Mouse (Mus musculus): Measurements from ENCODE around the gene Ssr3. TPM values are rescaled to one million over a fixed set of nuclear protein-coding genes. Genes with fewer than 3 reads are reported as not detected.
"Not testable (repeated sequence)": the region's sequence is repeated elsewhere in the genome, so short reads cannot be mapped to it uniquely, and the experiment has no call there.

The Ssr3 gene
- total RNA-seq, 1 experiment, result 251 TPM

DNA sequence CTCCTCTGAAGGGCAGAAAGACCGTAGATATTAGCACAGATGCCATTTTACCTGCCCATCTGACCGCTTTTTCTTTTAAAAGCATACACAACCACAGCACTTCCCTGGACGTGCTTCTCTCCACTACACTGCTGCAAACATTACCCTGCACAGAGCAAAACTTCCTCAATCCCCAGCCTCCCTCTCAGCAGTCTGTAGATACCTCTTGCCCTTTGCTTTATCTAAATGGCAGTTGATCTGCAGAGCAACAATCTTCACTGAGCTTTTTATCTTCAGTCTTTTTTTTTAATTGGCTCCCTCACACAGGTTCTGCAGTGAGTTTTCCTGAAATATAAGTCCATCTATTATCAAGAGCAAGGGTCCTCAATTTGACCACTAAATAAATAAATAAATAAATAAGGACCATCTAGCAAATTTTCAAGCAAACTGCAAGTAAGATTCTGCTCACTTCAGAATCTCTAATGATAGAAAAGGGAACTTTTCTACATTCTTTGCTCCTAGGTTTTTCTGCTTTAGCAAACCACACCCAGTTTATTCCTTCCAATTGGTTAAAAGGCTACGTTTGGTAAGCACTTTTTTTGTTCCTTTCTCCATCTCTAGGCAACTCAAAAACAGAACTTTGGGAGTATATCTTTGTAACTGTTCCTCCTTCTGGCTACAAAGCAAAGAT is 4.5 kb upstream of the Ssr3 start:
- Histone ChIP-seq H3K4me3 (ENCODE audit: insufficient read depth in 1 of 2, low read depth in 1 of 2, low read length in 2 of 2, poor library complexity in 1 of 2, severe bottlenecking in 1 of 2) (no peak overlapping the region), H3K4me1 (ENCODE audit: control insufficient read depth in 2 of 2, insufficient read depth in 2 of 2, low read length in 2 of 2, poor library complexity in 1 of 2) (peaks cover 0 to 4% of the 10 kb centered on the region in 2 experiments; a peak in 1 of 4 replicates), H3K9me3 (ENCODE audit: control insufficient read depth, insufficient read depth, low read depth, low read length) (no peaks in the 10 kb centered on the region), H3K9ac (ENCODE audit: insufficient read depth, low read depth, low read length, poor library complexity, severe bottlenecking) (no peak overlapping the region), H3K36me3 (ENCODE audit: control insufficient read depth, insufficient read depth, low read length, poor library complexity, severe bottlenecking) (no peaks in the 10 kb centered on the region), H3K27ac (ENCODE audit: insufficient read depth, low read depth, low read length, poor library complexity, severe bottlenecking) (no peak overlapping the region)
- in situ Hi-C loops (cut with MboI; ENCODE audit: low sequenced_read_pairs in 2 of 2, unreplicated experiment in 2 of 2), result no loop called here
- TF ChIP-seq ZNF384 (IDR thresholded peaks at IDR 0.05; ENCODE audit: low read depth, low read length) (no peak), ZC3H11A (IDR thresholded peaks at IDR 0.05; ENCODE audit: borderline replicate concordance, low read depth, low read length) (no peak)
- no peak for DNase-seq (ENCODE audit: low read depth, low spot score)

DNA sequence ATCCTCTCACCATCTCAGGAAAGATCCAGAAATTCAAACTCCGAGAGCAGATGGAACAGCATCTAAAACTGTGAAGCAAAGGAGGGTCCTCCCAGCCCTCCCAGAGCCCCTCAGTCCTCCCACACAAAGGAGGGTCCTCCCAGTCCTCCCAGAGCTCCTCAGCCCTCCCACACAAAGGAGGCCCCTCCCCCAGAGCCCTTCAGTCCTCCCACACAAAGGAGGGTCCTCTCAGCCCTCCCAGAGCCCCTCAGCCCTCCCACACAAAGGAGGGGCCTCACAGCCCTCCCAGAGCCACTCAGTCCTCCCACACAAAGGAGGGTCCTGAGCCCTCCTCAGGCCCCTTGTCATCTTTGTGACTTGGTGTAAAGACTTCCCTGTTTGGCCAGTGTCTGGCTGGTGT is 2.7 kb upstream of the Ssr3 start:
- H3K36me3 ChIP-seq (ENCODE audit: control insufficient read depth, insufficient read depth, low read length, poor library complexity, severe bottlenecking); H3K4me1 ChIP-seq (ENCODE audit: control insufficient read depth in 2 of 2, insufficient read depth in 2 of 2, low read length in 2 of 2, poor library complexity in 1 of 2); in situ Hi-C loops (cut with MboI; ENCODE audit: low sequenced_read_pairs in 2 of 2, unreplicated experiment in 2 of 2); H3K9me3 ChIP-seq (ENCODE audit: control insufficient read depth, insufficient read depth, low read depth, low read length); H3K9ac ChIP-seq (ENCODE audit: insufficient read depth, low read depth, low read length, poor library complexity, severe bottlenecking); DNase-seq (ENCODE audit: low read depth, low spot score); H3K4me3 ChIP-seq (ENCODE audit: insufficient read depth in 1 of 2, low read depth in 1 of 2, low read length in 2 of 2, poor library complexity in 1 of 2, severe bottlenecking in 1 of 2); H3K27ac ChIP-seq (ENCODE audit: insufficient read depth, low read depth, low read length, poor library complexity, severe bottlenecking): not testable (repeated sequence)

DNA sequence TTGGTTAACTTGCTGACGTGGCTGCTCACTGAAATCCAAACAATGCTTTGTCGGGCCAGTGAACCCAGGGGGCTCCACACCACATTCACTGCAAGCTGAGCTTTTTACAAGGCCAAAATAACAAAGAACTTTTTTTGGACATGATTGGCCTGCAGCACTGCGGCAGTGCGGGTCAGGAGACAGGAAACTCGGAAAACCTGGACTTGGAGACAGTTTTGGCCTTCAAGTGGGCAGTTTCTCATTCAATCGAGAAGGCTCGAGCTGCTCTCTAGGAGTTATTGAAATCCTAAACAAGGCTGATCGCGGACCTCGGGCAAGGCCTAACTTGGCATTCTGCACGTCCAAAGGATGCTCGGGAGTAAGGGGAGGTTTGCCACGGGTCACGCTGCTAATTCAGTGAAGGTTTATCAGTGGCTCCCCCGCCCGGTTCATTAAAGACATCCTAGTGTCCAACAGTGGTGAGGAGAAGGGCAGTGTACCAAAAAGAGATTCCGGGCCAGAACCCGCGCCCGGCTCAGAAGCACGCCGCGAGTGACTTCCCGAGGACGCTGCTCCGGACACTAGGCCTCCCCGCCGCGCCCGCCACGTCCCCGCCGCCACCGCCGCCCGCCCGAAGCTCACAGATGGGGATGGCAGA is 521 bp downstream of the Ssr3 start:
- in situ Hi-C loops (cut with MboI; ENCODE audit: low sequenced_read_pairs in 2 of 2, unreplicated experiment in 2 of 2), result no loop called here
- no peaks in the 10 kb centered on the region for H3K9me3 ChIP-seq (ENCODE audit: control insufficient read depth, insufficient read depth, low read depth, low read length)
- H3K27ac ChIP-seq (ENCODE audit: insufficient read depth, low read depth, low read length, poor library complexity, severe bottlenecking), result peak overlapping the region; percentile 66
- H3K9ac ChIP-seq (ENCODE audit: insufficient read depth, low read depth, low read length, poor library complexity, severe bottlenecking), result peak overlapping the region; percentile 96
- H3K4me1 ChIP-seq (ENCODE audit: control insufficient read depth in 2 of 2, insufficient read depth in 2 of 2, low read length in 2 of 2, poor library complexity in 1 of 2), result peaks cover 2 to 7% of the 10 kb centered on the region in 2 experiments; a peak in 1 of 4 replicates
- H3K36me3 ChIP-seq (ENCODE audit: control insufficient read depth, insufficient read depth, low read length, poor library complexity, severe bottlenecking), result peaks cover 15% of the 10 kb centered on the region
- TF ChIP-seq MAFK (IDR thresholded peaks at IDR 0.05; ENCODE audit: insufficient read depth, low read depth, low read length) (0 out of 2 replicates have a peak, but pooled peaks have one; percentile 25), HCFC1 (IDR thresholded peaks at IDR 0.05; ENCODE audit: borderline replicate concordance, insufficient read depth, low read length) (no peak)
- DNase-seq (ENCODE audit: low read depth, low spot score), result no peak
- H3K4me3 ChIP-seq (ENCODE audit: insufficient read depth in 1 of 2, low read depth in 1 of 2, low read length in 2 of 2, poor library complexity in 1 of 2, severe bottlenecking in 1 of 2), result peak overlapping the region; percentile 94 to 99

DNA sequence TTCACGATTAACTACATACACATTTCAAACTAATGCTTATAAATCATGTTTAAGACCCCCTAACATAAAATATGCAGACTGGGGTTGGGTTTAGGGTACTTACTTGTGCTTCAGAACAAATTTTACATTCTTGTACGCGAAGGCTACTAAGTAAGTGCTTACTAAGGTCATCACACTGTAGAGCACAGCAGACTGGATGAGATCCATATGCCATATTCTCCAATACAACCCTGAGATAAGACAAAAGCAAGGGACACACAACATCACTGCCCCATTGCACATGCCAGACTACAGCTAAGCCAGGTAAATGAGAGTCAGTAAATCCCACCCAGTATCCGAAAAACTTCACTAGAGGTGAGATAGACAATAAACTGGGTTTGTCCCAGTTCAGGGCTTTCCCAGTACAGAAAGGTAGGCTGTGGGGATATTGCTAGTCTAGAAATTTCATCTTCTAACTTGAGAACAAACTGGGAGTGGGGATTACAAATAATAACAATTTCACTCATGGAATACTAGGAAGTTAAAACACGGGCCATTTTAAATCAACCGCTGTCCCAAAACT is 1.1 kb downstream of the Ssr3 start:
- in situ Hi-C loops (cut with MboI; ENCODE audit: low sequenced_read_pairs in 2 of 2, unreplicated experiment in 2 of 2), result no loop called here
- no peak for DNase-seq (ENCODE audit: low read depth, low spot score)
- Histone ChIP-seq H3K9ac (ENCODE audit: insufficient read depth, low read depth, low read length, poor library complexity, severe bottlenecking) (peak overlapping the region; percentile 96), H3K36me3 (ENCODE audit: control insufficient read depth, insufficient read depth, low read length, poor library complexity, severe bottlenecking) (peaks cover 18% of the 10 kb centered on the region), H3K9me3 (ENCODE audit: control insufficient read depth, insufficient read depth, low read depth, low read length) (no peaks in the 10 kb centered on the region), H3K27ac (ENCODE audit: insufficient read depth, low read depth, low read length, poor library complexity, severe bottlenecking) (no peak overlapping the region), H3K4me3 (ENCODE audit: insufficient read depth in 1 of 2, low read depth in 1 of 2, low read length in 2 of 2, poor library complexity in 1 of 2, severe bottlenecking in 1 of 2) (peak overlapping the region; percentile 94 to 99), H3K4me1 (ENCODE audit: control insufficient read depth in 2 of 2, insufficient read depth in 2 of 2, low read length in 2 of 2, poor library complexity in 1 of 2) (peaks cover 2 to 7% of the 10 kb centered on the region in 2 experiments; a peak in 1 of 4 replicates)
- TF ChIP-seq CHD2 (IDR thresholded peaks at IDR 0.05; ENCODE audit: low read depth, low read length) (no peak), ZNF384 (IDR thresholded peaks at IDR 0.05; ENCODE audit: low read depth, low read length) (no peak), MAFK (IDR thresholded peaks at IDR 0.05; ENCODE audit: insufficient read depth, low read depth, low read length) (no peak), ZC3H11A (IDR thresholded peaks at IDR 0.05; ENCODE audit: borderline replicate concordance, low read depth, low read length) (no peak), HCFC1 (IDR thresholded peaks at IDR 0.05; ENCODE audit: borderline replicate concordance, insufficient read depth, low read length) (no peak)

DNA sequence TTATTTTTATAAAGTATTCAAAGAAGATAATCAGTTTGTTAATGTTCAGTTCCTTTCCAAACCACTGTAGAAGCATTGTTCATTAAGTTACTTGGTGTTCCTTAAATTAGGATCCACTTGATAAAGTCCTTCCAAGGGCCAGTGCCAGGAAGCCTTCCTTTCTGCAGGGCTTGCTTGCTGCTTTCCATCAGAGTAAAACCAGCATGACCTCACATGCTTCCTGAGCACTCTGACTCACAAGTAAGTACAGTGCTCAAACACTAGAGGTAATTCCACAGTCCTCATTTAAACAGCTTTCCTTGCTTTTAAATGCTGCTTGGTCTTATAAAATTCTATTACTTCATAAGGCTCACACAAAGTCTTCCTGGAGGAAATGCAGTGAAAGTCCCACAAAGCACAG is 6.7 kb downstream of the Ssr3 start:
- Histone ChIP-seq H3K9me3 (ENCODE audit: control insufficient read depth, insufficient read depth, low read depth, low read length) (no peaks in the 10 kb centered on the region), H3K9ac (ENCODE audit: insufficient read depth, low read depth, low read length, poor library complexity, severe bottlenecking) (no peak overlapping the region), H3K36me3 (ENCODE audit: control insufficient read depth, insufficient read depth, low read length, poor library complexity, severe bottlenecking) (peaks cover 29% of the 10 kb centered on the region), H3K4me1 (ENCODE audit: control insufficient read depth in 2 of 2, insufficient read depth in 2 of 2, low read length in 2 of 2, poor library complexity in 1 of 2) (no peaks in the 10 kb centered on the region), H3K27ac (ENCODE audit: insufficient read depth, low read depth, low read length, poor library complexity, severe bottlenecking) (no peak overlapping the region), H3K4me3 (ENCODE audit: insufficient read depth in 1 of 2, low read depth in 1 of 2, low read length in 2 of 2, poor library complexity in 1 of 2, severe bottlenecking in 1 of 2) (no peak overlapping the region)
- in situ Hi-C loops (cut with MboI; ENCODE audit: low sequenced_read_pairs in 2 of 2, unreplicated experiment in 2 of 2), result no loop called here
- TF ChIP-seq ZNF384 (IDR thresholded peaks at IDR 0.05; ENCODE audit: low read depth, low read length) (no peak), CHD2 (IDR thresholded peaks at IDR 0.05; ENCODE audit: low read depth, low read length) (no peak), HCFC1 (IDR thresholded peaks at IDR 0.05; ENCODE audit: borderline replicate concordance, insufficient read depth, low read length) (no peak), ZC3H11A (IDR thresholded peaks at IDR 0.05; ENCODE audit: borderline replicate concordance, low read depth, low read length) (no peak), MAFK (IDR thresholded peaks at IDR 0.05; ENCODE audit: insufficient read depth, low read depth, low read length) (no peak)
- no peak for DNase-seq (ENCODE audit: low read depth, low spot score)

Measured in ES-E14 (cell line).